Mouse (Mus musculus): ENCODE results near the gene Fzd2.
"Not testable (repeated sequence)": the region's sequence is repeated elsewhere in the genome, so short reads cannot be mapped to it uniquely, and the experiment has no call there.

The Fzd2 gene

GRCm38 (mm10) chr11:102581281-102582015 lies 22.7 kb upstream of the Fzd2 start:
- DNase-seq (ENCODE audit: low spot score): no peak

GRCm38 (mm10) chr11:102582016-102582610 lies 22.1 kb upstream of the Fzd2 start:
- DNase-seq (ENCODE audit: low spot score): no peak

- no peak for DNase-seq (ENCODE audit: low spot score)
Observed at GRCm38 (mm10) chr11:102582736-102583135, 21.5 kb upstream of the Fzd2 start.

GRCm38 (mm10) chr11:102586445-102587130 lies 17.6 kb upstream of the Fzd2 start:
- DNase-seq (ENCODE audit: low spot score): no peak

GRCm38 (mm10) chr11:102587554-102587953 lies 16.6 kb upstream of the Fzd2 start:
- DNase-seq (ENCODE audit: low spot score): no peak

- DNase-seq (ENCODE audit: low spot score): no peak
Observed at GRCm38 (mm10) chr11:102595341-102595820, 8.8 kb upstream of the Fzd2 start.

- no peak for DNase-seq (ENCODE audit: low spot score)
Observed at GRCm38 (mm10) chr11:102599912-102600311, 4.3 kb upstream of the Fzd2 start.

- no peak for DNase-seq (ENCODE audit: low spot score)
Observed at GRCm38 (mm10) chr11:102602816-102603495, 1.2 kb upstream of the Fzd2 start.

GRCm38 (mm10) chr11:102603496-102603850 lies 723 bp upstream of the Fzd2 start:
- no peak for DNase-seq (ENCODE audit: low spot score)

GRCm38 (mm10) chr11:102604777-102605552 lies 769 bp downstream of the Fzd2 start:
- no peak for DNase-seq (ENCODE audit: low spot score)

- DNase-seq (ENCODE audit: low spot score): no peak
Observed at GRCm38 (mm10) chr11:102605553-102606416, 1.6 kb downstream of the Fzd2 start.

GRCm38 (mm10) chr11:102606751-102607171 lies 2.6 kb downstream of the Fzd2 start:
- DNase-seq (ENCODE audit: low spot score): no peak

- DNase-seq (ENCODE audit: low spot score): not testable (repeated sequence)
Observed at GRCm38 (mm10) chr11:102607201-102607600, 3.0 kb downstream of the Fzd2 start.

GRCm38 (mm10) chr11:102607686-102608548 lies 3.7 kb downstream of the Fzd2 start:
- no peak for DNase-seq (ENCODE audit: low spot score)

- no peak for DNase-seq (ENCODE audit: low spot score)
Observed at GRCm38 (mm10) chr11:102608691-102609090, 4.5 kb downstream of the Fzd2 start.

- DNase-seq (ENCODE audit: low spot score): no peak
Observed at GRCm38 (mm10) chr11:102609483-102609882, 5.3 kb downstream of the Fzd2 start.

GRCm38 (mm10) chr11:102610260-102610659 lies 6.1 kb downstream of the Fzd2 start:
- no peak for DNase-seq (ENCODE audit: low spot score)

- DNase-seq (ENCODE audit: low spot score): no peak
Observed at GRCm38 (mm10) chr11:102610675-102611316, 6.6 kb downstream of the Fzd2 start.

- no peak for DNase-seq (ENCODE audit: low spot score)
Observed at GRCm38 (mm10) chr11:102611317-102611705, 7.1 kb downstream of the Fzd2 start.

Data from layer of hippocampus, adult 9-10 months (tissue).